Mouse (Mus musculus): ENCODE measurements around the gene Csnk2b.

DNA sequence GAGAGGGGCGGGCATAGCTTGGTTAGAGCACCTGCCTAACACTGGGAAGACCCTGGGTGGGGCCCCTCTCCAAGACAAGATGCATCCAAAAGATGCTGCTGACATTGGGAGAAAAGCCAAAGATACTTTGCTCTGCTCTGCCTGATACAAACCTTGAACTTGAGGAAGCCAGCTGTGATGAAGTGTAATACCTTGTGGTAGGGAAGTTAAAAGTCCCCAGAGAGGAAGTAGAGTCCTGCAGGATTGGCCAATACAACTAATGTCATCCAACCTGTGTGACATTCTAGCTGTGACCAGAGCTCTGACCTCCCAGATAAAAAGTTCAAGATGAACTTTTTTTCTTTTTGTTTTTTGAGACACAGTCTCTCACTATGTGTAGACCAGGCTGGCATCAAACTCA, 3.2 kb upstream of the Csnk2b start:
- TF ChIP-seq POLR2A (IDR thresholded peaks at IDR 0.05; ENCODE audit: control insufficient read depth, extremely low read depth, insufficient read depth, low read length, poor library complexity) (no peak), CTCF (IDR thresholded peaks at IDR 0.05; ENCODE audit: borderline replicate concordance, control insufficient read depth, extremely low read depth, insufficient read depth, low read length, poor library complexity) (no peak)
